Mouse (Mus musculus) adrenal gland, postnatal 4 days (tissue): ENCODE results near the gene Slc1a1. TPM values are rescaled to one million over a fixed set of nuclear protein-coding genes. Genes with fewer than 3 reads are reported as not detected.

ENCODE experiments used
- DNase-seq, 2 experiments: peaks; one replicate each; pipeline ENCODE4 v3.0.0; 2021 to 2022; ENCODE audit warnings: low spot score in 2 of 2, mixed read lengths in 2 of 2
- long read RNA-seq, 2 experiments: library from polyadenylated mRNA; stranded (forward); transcript quantifications; one replicate each; pipeline ENCODE4 v2.0.0; 2021
- total RNA-seq, 2 experiments: library from RNA; stranded (reverse); gene quantifications; 2 replicates each; pipeline ENCODE4 v1.2.3; 2021

Slc1a1 gene
- 1 to 10 TPM in 1 of 2 experiments, under 1 TPM in 1; 0.90 to 5.9 TPM for total RNA-seq
- long read RNA-seq, experiment 1: 0 reads
- long read RNA-seq, experiment 2, transcript Slc1a1-201 (12 exons, 3,800 nt): major isoform, 10 of 10 reads
- long read RNA-seq, experiment 2, partial matches to known transcripts: 0 of 10 reads
- long read RNA-seq, experiment 2, other reads (novel, unspliced or antisense): 0 of 10 reads

DNA sequence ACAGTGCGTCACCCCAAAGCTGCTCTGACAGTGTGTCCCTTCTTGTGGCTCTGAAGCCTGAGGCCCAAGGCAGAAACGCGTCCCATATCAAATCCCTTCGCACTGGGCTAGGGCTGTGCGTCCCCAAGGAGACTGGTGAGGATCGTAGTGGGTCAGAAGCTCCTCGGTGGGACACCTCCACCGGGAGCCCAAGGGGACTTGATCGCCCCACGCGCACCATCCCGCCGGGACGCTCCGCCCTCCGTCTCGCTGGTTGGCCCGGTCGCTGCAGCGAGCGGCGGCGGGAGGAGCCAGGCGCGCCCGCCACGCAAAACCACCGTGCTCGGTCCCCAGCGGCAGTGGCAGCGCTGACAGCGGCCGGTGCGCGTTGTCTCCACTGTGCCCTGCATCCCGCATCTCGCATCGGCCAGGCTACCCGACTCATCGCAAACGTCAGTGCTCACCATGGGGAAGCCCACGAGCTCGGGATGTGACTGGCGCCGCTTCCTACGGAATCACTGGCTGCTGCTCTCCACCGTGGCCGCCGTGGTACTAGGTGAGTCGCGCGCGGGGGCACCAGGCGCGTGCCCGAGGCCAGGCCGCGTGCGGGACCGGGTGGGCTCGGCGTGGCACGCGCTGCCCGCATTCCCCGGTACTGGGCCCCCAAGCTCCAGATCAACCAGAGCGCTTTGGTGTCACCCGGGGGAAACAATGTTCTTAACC lies at the start of gene Slc1a1:
Gene Slc1a1 (plus strand): TSS at position 252 of the 702 bp plus-strand sequence.
- DNase-seq: peak in 1 of 2 experiments; percentile 7

DNA sequence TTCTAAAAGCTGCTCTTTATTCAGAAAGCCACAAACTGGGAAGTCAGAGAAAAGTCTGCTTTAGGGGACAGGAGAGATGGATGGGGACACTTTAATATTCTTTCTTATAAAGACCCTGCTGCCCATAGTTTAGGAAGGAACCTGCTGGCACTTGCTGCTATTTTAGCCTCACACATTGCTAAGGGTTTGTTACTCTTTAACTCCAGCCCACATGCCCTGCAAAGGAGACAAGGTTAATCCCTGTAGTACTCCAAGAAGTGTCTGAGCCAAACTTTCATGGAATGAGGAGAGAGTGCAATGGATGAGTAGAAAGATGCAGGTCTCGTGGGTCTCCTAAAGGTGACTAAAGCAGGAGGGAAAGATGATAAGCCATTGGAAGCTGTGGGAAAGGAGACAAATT lies 44.7 kb upstream of the Slc1a1 start:
- DNase-seq: no peak

DNA sequence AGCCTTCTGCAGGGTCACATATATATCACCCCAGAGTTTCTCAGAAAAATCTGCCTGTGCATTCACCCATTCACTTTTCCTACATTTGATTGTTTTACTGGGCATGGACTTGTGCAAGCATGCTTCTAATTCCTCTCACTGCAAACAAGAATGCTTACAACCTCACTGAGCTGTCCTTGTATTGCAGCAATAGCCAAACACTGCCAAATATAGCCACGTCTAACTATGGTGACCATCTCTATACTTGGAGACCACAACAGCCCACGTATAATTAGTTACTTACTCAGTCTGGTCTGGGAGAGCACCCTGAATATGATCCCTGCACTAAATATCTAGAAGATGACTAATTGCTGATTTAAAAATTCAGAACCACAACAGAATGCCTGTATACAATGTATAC lies 41.5 kb upstream of the Slc1a1 start:
- no peak for DNase-seq

DNA sequence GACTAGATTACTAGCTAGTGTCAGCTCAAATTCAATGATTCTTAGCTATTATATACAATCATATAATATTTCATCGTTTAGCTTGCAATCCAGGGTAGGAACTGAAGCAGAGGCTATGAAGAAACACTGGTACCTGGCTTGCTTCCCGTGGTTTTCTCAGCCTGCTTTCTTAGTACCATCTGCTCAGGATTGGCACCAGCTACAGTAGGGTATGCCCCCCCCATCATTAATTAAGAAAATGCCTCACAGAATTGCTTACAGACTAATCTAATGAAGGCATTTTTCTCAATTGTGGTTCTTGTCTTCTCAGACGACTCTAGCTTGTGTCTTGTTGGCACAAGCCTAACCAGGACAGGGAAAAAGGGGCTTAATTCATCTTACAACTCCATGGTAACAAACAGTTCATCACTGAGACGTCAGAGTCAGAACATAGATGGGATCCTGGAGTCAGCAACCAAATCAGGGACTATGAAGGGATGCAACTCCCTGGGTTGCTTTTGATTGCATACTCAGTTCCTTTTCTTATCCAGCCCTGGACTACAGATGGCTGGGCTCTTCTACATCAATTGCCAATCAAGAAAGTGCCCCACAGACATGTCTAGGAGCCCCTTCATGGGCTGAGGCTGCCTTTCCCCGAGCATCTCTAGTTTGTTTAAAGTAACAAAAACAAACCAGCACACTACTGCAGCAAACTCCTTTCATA lies 38.6 kb upstream of the Slc1a1 start:
- DNase-seq: no peak

DNA sequence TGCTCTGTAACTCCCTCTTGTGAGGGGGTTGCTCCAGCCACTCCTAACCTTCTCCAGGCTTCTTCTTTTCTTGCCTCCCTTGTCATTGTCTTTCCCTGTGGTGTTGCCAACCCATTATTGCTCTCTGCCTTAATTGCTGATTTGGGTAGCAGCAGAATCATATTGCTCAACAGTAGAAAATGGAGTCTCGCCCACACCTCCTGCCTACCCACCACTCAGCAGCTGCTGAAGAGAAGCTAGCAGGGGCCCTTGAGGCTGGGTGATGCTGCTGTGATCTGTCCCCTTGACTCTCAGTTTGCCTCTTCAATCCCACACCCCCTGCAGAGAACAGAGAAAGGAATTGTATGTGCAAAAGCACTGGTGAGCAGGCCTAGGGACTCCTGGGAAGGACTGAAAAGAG lies 37.9 kb upstream of the Slc1a1 start:
- no peak for DNase-seq

DNA sequence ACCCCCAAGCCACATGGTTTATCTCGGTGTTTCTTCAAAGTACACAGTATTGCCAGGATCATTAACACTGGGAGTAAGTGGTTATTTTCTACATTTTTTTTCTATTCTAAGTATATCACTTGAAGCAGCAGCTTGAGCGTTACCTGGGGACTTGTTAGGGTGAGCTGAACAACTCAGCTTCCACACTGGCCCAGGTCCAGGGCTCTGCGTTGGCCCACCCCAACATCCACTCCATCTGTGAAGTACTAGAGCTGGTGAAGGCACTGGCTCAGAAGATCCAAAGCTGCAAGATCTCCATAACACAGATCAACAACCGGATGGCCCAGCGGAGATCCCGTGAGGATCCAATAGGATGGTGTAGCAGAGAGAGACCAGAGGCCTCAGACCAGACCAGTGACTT lies 37.2 kb upstream of the Slc1a1 start:
- DNase-seq: no peak

DNA sequence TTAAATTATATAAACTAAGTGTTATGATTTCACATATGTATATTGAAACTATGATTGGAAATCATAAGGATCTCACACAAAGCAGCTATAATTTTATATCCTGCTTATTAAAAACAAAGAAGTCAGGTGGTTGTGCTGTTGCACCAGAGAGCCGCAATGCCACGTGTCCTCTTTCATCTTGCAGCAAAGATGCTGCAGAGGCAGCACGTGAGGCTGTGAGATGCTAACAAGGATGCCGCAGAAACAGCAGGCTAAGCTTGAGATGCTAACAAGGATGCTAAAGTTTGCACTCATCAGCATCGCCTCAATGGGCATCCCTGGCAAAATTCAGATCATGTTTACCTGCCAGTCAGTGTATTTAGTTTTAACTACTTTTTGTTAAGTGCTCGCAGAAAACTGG lies 34.4 kb upstream of the Slc1a1 start:
- no peak for DNase-seq

DNA sequence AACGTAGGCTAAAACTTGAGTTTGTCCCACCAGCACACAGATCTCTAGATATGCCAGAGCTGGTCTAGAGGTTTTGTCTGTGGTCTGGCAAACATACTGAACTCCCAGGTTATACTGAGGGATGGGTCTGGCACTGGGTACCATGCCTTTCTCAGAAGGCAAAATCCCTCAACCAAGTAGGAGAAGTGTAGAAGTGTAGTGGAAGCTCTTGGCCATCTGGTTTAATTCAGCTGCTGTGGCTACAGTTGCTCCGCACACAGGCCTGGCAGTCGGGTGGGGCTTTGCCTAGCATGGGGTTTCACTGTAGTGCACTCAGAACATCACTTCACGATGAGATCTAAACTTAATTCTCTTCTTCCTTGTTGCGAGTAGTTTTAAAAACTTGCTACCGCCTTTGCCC lies 28.6 kb upstream of the Slc1a1 start:
- DNase-seq: no peak

DNA sequence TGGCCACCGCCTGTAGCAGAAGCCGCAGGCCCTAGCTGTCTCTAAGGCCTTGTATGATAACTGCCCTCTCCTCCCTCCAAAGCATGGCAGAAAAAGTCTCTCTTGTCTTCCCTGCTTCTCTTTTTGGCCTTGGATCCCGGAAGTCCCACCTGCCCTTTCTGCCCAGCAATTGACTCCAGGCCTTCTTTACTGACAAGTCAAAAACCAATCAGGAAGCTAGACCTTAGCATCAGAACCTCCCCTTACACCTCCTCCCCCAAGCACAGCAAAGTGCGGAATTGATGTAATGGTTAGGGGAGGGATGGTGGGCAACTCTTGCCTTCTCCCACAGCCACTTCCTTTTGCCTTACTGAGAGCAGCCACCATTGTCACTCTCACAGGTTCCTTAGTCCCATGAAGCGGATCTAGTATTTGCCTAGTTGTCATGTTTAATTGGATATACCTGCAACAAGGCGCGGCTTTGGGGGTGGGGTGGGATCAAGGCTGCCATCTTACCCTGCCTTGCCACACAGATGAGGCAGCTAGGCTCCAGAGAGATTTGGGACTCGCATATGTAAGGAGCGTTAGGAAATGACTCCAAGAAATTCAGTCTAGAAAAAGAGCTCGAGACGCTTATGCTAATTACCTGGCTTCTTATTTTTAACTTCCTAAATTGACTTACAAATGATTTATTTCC lies 27.9 kb upstream of the Slc1a1 start:
- DNase-seq: no peak

DNA sequence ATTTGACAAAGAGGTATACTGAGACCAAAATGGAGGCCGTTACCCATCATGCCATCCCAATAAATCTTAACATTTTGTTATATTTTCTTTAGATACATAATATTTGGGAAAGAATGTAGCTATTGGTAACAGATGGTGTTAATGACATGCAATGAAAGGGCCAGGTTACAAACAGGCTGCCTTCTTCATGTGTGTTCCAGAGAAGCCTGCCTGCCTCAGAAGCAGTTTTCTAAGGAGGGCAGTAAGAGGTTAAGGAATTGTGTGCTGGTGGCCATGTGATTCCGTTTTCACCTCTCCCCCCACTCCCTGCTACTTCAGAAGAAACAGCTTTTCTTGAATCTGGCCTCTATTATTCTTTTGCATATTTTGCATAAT lies 27.4 kb upstream of the Slc1a1 start:
- DNase-seq: no peak

DNA sequence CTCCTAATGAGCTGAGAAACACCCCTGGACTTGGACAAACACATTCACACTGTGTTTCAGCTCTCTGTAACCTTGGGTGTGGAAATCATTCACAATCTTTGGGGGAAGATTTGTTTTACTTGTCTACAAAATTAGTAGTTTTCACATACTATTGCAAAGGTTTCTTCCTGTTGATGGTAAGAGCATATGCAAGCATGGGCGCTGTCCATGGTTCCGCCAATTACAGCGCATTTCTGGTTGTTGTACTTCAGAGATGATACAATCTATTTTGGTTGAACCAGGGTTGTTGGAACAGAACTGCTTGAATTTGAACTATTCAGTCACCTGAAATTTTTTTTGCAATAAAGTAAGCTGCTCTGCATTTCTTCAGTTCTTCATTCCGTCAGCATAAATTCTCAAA lies 16.6 kb upstream of the Slc1a1 start:
- no peak for DNase-seq

DNA sequence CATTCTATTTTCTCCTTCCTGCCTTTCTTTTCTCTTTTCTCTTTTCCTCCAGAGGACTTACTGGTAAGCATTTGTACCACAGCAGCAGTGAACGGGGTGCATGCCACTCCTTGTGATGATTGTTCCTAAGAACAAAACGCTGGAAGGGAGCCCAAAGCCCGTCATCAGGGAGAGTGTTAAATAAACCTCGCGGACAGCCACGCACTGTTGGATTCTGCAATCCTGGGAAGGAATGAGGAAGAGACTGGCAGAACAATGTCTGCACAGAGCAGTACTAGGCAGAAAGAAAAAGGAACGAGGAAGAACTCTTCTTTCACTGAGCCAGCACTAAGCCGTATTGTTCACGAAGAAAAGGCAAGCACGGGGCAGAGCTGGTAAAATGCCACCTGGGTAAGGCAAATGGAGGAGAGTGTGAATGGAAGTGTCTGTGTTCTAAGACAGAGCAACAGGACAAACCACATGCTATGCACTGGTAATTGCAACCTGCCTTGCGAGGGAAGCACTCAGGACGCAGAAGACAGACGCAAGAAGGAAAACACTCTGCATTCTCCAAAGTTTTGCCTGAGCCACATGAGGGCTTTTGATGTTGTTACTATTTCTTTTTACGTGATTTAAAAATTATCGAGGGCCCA lies 7.0 kb upstream of the Slc1a1 start:
- DNase-seq: no peak

DNA sequence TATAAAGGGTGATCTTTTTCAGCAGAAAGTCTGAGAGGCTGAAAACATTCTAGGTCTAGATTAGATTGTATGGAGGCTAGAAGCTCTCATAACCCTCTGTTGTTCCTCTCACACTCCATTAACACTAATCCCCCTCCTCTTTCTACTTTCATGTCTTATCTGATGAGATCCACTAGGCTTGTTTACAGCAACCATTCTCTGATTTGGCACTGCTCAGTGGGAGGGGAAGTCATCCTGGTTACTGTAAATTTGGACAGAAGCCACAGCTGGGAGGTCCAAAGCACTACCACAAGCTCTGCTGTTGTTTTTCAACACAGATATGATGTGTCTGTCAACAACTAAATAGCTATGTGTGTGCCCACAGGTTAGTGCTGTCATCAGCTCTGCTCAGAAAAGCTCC lies 3.5 kb upstream of the Slc1a1 start:
- no peak for DNase-seq

DNA sequence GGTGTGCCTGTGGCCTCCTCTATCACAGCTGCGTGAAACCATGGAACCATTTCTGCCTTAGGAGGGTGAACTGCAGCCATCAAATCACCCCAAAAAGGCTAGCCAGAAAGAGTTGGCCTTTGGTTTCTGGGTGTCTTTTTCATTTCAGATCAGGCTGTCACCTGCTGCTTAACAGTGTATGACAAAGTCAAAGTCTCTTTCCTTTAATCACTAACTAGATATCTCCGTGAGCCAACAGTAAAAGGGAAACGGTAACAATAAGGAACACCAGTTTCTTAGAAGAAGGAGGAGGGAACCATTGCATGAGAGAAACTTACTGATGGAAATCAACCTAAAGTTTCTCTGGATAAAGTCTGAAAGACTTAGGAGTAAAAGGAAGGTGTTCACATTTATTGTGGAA lies 2.2 kb upstream of the Slc1a1 start:
- no peak for DNase-seq

DNA sequence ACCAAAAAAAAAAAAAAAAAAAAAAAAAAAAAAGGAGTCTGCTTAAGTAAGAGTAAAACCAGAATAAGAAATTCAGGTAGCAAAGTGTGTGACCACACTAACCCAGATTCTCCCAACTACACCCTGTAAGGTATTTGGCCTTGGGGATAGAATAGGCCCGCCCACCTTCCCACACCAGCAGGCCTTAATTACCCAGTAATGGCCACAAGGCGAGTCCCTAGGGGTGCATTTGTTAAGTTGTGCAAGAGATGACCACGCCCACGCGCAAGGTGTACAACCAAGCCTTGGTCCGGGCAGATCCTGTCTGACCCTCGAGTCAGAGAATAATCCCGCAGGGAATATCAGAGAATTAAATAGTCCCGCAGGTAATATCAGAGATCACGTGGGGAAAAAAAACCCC lies 461 bp upstream of the Slc1a1 start:
- DNase-seq: no peak

DNA sequence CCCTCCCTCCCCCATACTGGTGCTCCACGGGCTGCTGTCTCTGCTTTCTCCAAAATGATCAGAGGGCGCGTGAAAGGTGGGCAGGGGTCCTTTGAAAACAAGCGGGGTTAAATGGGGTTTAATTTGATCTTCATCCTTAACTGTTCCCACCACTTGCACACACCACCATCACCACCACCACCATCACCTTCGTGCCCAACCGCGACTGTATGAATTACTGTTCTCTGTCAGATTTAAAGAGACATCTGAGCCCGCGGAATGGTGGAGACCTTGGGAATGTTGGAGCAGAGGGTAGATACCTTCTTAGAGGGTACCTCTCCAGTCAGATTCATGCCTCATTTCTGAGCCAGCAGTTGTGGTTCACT lies 633 bp downstream of the Slc1a1 start:
- DNase-seq: no peak

DNA sequence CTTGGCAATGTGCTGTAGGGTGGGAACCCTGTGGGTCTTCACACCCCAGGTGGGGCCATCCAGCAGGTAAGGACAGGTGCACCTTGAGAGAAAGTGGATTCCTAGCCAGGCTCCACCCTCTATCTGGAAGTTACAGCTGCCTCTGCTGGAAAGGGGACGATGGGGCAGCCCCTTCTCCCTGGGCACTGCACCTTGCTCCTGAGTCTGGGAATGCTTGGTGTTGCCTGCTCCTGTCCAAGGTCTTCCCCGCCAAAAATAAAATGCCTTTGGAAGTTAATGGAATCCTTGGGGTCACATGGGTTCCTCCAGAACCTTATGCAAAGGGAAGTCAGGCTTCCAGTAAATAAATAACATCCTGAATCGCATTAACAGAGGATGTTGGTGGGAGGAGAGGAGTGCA lies 1.3 kb downstream of the Slc1a1 start:
- no peak for DNase-seq

DNA sequence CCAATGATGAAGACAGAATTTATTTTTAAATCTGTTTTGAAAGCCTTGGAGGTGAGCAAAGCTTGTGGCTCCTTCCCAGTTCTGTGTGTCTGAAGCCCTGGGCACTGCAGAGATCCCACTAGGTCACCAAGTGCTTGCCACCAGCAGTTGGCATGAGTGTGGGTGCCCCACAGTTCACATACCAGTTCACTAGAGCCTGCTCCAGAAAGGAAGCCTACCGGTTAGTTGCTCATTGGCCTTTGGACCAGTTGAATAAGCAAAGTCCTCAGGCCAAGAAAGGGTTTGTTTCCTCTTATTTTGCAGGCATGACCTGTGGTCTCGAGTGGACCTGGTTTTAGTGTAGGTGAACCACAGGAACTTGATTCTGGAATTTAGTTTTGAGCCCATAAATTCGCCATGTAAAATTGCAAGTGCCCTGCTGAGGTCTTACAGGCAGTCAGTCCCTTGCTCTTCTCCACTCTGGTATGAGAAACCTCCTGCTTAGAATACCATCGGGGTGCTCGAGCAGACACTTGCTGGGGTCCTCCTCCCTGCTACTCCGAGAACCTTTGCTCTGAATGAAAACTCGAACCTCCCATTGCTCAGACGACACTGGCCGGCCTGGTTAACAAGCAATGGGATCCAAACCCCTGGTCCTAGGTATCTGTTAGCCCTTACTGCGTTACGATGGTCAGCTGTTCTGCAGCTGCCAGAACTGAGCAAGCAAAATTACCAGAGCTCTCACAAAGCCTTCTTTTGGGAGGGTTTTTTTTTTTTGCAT lies 2.0 kb downstream of the Slc1a1 start:
- DNase-seq: no peak

DNA sequence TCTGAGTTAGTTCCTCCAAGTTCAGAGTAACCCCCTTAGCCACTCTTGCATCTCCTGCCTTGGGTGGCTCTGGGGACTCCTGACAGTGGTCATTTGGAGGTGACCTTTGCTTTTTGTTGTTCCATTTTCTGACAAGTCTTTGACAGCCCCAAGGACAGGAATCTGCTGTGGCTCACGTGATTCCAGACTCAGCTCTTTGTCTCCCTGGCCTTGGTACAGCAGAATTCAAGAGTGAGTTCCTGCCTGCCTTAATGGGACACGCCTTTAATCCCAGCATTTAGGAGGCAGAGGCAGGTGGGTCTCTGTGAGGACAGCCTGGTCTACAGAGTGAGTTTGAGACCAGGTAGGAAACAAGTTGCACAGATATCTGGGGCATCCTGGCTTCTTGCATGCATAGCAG lies 3.9 kb downstream of the Slc1a1 start:
- DNase-seq: no peak

DNA sequence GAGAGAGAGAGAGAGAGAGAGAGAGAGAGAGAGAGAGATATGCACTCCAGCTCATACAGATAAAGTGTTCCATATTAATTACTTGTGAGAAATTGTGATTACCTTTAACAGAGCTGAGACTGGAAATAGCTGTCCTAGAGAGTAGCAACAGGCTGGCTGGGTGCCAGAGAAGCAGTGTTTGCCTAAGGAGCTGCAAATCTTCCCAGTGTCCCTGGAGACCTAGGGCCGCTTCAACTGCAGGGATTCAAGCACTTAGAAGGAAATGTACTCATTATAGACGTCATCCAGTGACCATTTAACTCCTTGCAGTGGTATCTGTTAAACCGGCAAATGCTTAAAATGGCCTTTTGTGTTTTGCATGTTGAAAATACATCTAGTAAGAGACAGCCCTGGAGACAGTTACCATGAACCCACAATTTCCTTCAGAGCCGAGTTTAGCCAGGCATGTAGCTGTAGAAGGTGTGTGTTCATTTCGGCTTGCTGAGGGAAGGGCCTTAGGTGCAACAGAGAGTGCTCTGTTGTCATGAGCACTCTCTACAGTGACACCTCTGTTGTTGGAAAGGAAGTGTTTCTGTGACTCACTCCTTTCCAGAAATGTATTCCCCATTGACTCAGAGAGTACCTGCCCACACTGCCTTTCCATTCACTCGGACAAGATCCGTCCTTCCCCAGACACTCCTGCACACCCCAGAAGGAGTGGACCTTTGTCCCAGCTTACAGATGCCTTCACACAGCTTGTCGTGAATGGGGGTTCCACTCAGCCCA lies 10.3 kb downstream of the Slc1a1 start:
- DNase-seq: no peak
